Mouse (Mus musculus): ENCODE results near the gene Tmtc2.

Tmtc2 gene

GRCm38 (mm10) chr10:105403931-105404330 lies 170.3 kb downstream of the Tmtc2 start:
- DNase-seq, result no peak

GRCm38 (mm10) chr10:105402481-105402779 lies 171.8 kb downstream of the Tmtc2 start:
- no peak for DNase-seq

GRCm38 (mm10) chr10:105401754-105402480 lies 172.3 kb downstream of the Tmtc2 start:
- no peak for DNase-seq

- no peak for DNase-seq
Observed at GRCm38 (mm10) chr10:105399316-105399715, 174.9 kb downstream of the Tmtc2 start.

- no peak for DNase-seq
Observed at GRCm38 (mm10) chr10:105384065-105384464, 190.2 kb downstream of the Tmtc2 start.

GRCm38 (mm10) chr10:105381705-105382104 lies 192.5 kb downstream of the Tmtc2 start:
- no peak for DNase-seq

- no peak for DNase-seq
Observed at GRCm38 (mm10) chr10:105381202-105381601, 193.0 kb downstream of the Tmtc2 start.

GRCm38 (mm10) chr10:105380584-105380983 lies 193.7 kb downstream of the Tmtc2 start:
- DNase-seq, result no peak

- DNase-seq, result no peak
Observed at GRCm38 (mm10) chr10:105377711-105378110, 196.5 kb downstream of the Tmtc2 start.

- DNase-seq, result no peak
Observed at GRCm38 (mm10) chr10:105373265-105373664, 201.0 kb downstream of the Tmtc2 start.

GRCm38 (mm10) chr10:105368242-105368641 lies 206.0 kb downstream of the Tmtc2 start:
- no peak for DNase-seq

GRCm38 (mm10) chr10:105364480-105364879 lies 209.8 kb downstream of the Tmtc2 start:
- no peak for DNase-seq

GRCm38 (mm10) chr10:105350301-105350700 lies 223.9 kb downstream of the Tmtc2 start:
- no peak for DNase-seq

GRCm38 (mm10) chr10:105345920-105346319 lies 228.3 kb downstream of the Tmtc2 start:
- no peak for DNase-seq

- DNase-seq, result no peak
Observed at GRCm38 (mm10) chr10:105332856-105333255, 241.4 kb downstream of the Tmtc2 start.

- no peak for DNase-seq
Observed at GRCm38 (mm10) chr10:105330327-105330726, 243.9 kb downstream of the Tmtc2 start.

GRCm38 (mm10) chr10:105323646-105324192 lies 250.5 kb downstream of the Tmtc2 start:
- no peak for DNase-seq

- no peak for DNase-seq
Observed at GRCm38 (mm10) chr10:105319299-105320057, 254.8 kb downstream of the Tmtc2 start.

GRCm38 (mm10) chr10:105318869-105319268 lies 255.4 kb downstream of the Tmtc2 start:
- no peak for DNase-seq

- DNase-seq, result no peak
Observed at GRCm38 (mm10) chr10:105312986-105313385, 261.3 kb downstream of the Tmtc2 start.

- no peak for DNase-seq
Observed at GRCm38 (mm10) chr10:105297560-105297959, 276.7 kb downstream of the Tmtc2 start.

GRCm38 (mm10) chr10:105292961-105293360 lies 281.3 kb downstream of the Tmtc2 start:
- DNase-seq, result no peak

- no peak for DNase-seq
Observed at GRCm38 (mm10) chr10:105288472-105288871, 285.8 kb downstream of the Tmtc2 start.

GRCm38 (mm10) chr10:105287575-105287974 lies 286.7 kb downstream of the Tmtc2 start:
- no peak for DNase-seq

All from right cerebral cortex, postnatal 4 days (tissue).